Mouse (Mus musculus): ENCODE measurements around the gene Runx2. TPM values are rescaled to one million over a fixed set of nuclear protein-coding genes. Genes with fewer than 3 reads are reported as not detected.

Runx2 gene
- 1.0 and 1.1 TPM in 2 replicates for polyA plus RNA-seq (2015; fragmentation: Nextera tagmentation; extraction: Ambion mirVana)

DNA sequence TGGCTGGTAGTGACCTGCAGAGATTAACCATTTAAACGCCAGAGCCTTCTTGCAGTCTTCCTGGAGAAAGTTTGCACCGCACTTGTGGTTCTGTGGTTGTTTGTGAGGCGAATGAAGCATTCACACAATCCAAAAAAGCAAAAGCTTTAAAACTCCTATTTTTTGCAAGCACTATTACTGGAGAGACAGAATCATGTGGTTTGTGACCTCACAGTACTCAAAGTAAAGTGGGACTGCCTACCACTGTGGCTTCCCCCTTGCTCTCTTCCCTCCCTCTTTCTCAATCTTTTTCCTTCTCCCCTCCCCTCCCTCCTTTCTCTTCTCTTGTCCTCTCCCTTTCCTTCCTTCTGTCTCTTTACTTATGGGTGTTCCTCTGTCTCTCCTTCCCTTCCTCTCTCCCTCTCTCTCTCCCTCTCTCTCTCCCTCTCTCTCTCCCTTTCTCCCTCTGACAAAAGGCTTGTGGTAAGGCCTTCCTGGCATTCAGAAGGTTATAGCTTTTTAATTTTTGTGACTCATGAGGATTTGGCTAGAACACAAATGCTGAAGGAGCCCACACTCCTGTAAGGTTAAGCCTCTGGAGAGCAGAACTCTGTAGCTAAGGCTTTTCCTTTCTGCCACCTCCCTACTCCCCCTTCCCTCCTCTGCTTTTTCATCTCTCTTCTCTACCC, at the start of gene Runx2:
Gene Runx2, minus strand, starts transcription at position 290 of the 668 bp plus-strand sequence.
- no peak for TF ChIP-seq CTCF (IDR thresholded peaks at IDR 0.05; ENCODE audit: low read depth)
- Histone ChIP-seq H3K27ac (ENCODE audit: low read depth, low read length) (no peak within 1 kb of the TSS), H3K4me2 (replicated peaks; ENCODE audit: low read depth) (no peak within 1 kb of the TSS), H3K4me3 (ENCODE audit: low read depth, low read length) (no peak within 1 kb of the TSS), H3K9ac (ENCODE audit: low read depth, low read length) (no peak within 1 kb of the TSS), H3K36me3 (ENCODE audit: control insufficient read depth, insufficient read depth) (no peaks in the 10 kb centered on the region), H3K27me3 (replicated peaks; ENCODE audit: control insufficient read depth, insufficient read depth, low read length) (no peaks in the 10 kb centered on the region), H3K4me1 (replicated peaks; ENCODE audit: control insufficient read depth, insufficient read depth, low read length) (no peaks in the 10 kb centered on the region), H3K9me3 (ENCODE audit: control insufficient read depth) (no peaks in the 10 kb centered on the region)
- 61% methylated on average over 3 of the region's 3 CpGs for WGBS
- no peak for ATAC-seq

DNA sequence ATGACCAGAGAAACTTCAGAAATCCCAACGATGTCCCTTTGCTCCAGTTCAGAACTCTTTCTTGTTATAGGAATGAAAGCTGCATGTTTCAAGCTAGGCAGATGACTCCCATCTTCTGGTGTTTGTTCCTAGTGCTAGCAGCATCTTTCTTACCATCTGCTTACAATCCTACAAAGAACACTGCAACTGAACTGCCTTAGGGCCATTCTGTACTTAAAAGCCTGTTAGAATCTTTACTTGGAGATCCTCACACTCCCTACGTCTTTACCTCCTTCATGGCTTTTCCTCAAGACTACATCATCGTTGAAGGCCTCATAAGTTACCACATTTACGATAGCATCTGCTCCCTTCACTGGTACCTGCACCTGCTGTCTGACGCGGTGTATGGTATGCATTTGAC, 48.6 kb upstream of the Runx2 start:
- no peak for TF ChIP-seq CTCF (IDR thresholded peaks at IDR 0.05; ENCODE audit: low read depth)
- Histone ChIP-seq H3K36me3 (ENCODE audit: control insufficient read depth, insufficient read depth) (no peaks in the 10 kb centered on the region), H3K4me3 (ENCODE audit: low read depth, low read length) (no peak overlapping the region), H3K4me2 (replicated peaks; ENCODE audit: low read depth) (no peak overlapping the region), H3K27me3 (replicated peaks; ENCODE audit: control insufficient read depth, insufficient read depth, low read length) (no peaks in the 10 kb centered on the region), H3K4me1 (replicated peaks; ENCODE audit: control insufficient read depth, insufficient read depth, low read length) (no peaks in the 10 kb centered on the region), H3K9ac (ENCODE audit: low read depth, low read length) (no peak overlapping the region), H3K27ac (ENCODE audit: low read depth, low read length) (no peak overlapping the region), H3K9me3 (ENCODE audit: control insufficient read depth) (no peaks in the 10 kb centered on the region)
- WGBS = 95% methylated on average over 6 of the region's 6 CpGs
- ATAC-seq = no peak

DNA sequence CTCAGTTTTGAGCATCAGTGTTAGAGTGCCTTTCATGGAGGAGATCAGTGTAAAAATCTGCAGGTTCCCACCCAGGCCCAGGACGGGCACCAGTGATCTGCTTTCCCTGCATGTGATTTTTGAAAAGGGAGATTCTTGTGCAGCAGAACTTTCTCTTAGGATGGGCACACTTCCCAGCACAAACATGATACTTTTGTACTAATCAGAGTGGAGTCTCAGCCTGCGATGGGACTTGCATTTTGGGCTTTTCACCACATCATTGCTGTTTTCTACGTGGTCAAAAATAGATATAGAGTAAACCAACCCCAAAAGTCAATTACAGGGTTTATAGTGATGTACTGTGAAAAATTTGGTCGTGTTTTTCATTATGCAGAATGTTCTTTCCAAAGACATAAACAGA, 27.6 kb upstream of the Runx2 start:
- no peak for ATAC-seq
- H3K4me2 ChIP-seq (replicated peaks; ENCODE audit: low read depth) = no peak overlapping the region
- 71% methylated on average over 4 of the region's 4 CpGs for WGBS

GRCm38 (mm10) chr17:44831201-44831600, 16.6 kb upstream of the Runx2 start:
- no peaks in the 10 kb centered on the region for H3K27me3 ChIP-seq (replicated peaks; ENCODE audit: control insufficient read depth, insufficient read depth, low read length)
- H3K27ac ChIP-seq (ENCODE audit: low read depth, low read length) = no peak overlapping the region
- H3K9ac ChIP-seq (ENCODE audit: low read depth, low read length) = no peak overlapping the region
- H3K4me1 ChIP-seq (replicated peaks; ENCODE audit: control insufficient read depth, insufficient read depth, low read length) = no peaks in the 10 kb centered on the region
- ATAC-seq = no peak
- no peak for TF ChIP-seq CTCF (IDR thresholded peaks at IDR 0.05; ENCODE audit: low read depth)
- H3K4me3 ChIP-seq (ENCODE audit: low read depth, low read length) = no peak overlapping the region
- 47% methylated on average over 1 of the region's 1 CpGs for WGBS
- no peaks in the 10 kb centered on the region for H3K9me3 ChIP-seq (ENCODE audit: control insufficient read depth)
- H3K36me3 ChIP-seq (ENCODE audit: control insufficient read depth, insufficient read depth) = no peaks in the 10 kb centered on the region
- no peak overlapping the region for H3K4me2 ChIP-seq (replicated peaks; ENCODE audit: low read depth)

More for the DNA sequence above, 27.6 kb upstream of the Runx2 start:
- Histone ChIP-seq H3K4me1 (replicated peaks; ENCODE audit: control insufficient read depth, insufficient read depth, low read length) (no peaks in the 10 kb centered on the region), H3K9ac (ENCODE audit: low read depth, low read length) (no peak overlapping the region), H3K9me3 (ENCODE audit: control insufficient read depth) (no peaks in the 10 kb centered on the region), H3K36me3 (ENCODE audit: control insufficient read depth, insufficient read depth) (no peaks in the 10 kb centered on the region), H3K4me3 (ENCODE audit: low read depth, low read length) (no peak overlapping the region), H3K27ac (ENCODE audit: low read depth, low read length) (no peak overlapping the region), H3K27me3 (replicated peaks; ENCODE audit: control insufficient read depth, insufficient read depth, low read length) (no peaks in the 10 kb centered on the region)
- TF ChIP-seq CTCF (IDR thresholded peaks at IDR 0.05; ENCODE audit: low read depth) = no peak

- H3K36me3 ChIP-seq (ENCODE audit: control insufficient read depth, insufficient read depth) = no peaks in the 10 kb centered on the region
- H3K4me2 ChIP-seq (replicated peaks; ENCODE audit: low read depth) = no peak overlapping the region
- no peaks in the 10 kb centered on the region for H3K27me3 ChIP-seq (replicated peaks; ENCODE audit: control insufficient read depth, insufficient read depth, low read length)
- no peak overlapping the region for H3K27ac ChIP-seq (ENCODE audit: low read depth, low read length)
- no peaks in the 10 kb centered on the region for H3K4me1 ChIP-seq (replicated peaks; ENCODE audit: control insufficient read depth, insufficient read depth, low read length)
- ATAC-seq = no peak
- H3K9ac ChIP-seq (ENCODE audit: low read depth, low read length) = no peak overlapping the region
- H3K9me3 ChIP-seq (ENCODE audit: control insufficient read depth) = no peaks in the 10 kb centered on the region
- no peak for TF ChIP-seq CTCF (IDR thresholded peaks at IDR 0.05; ENCODE audit: low read depth)
- WGBS = 74% methylated on average over 3 of the region's 3 CpGs
- H3K4me3 ChIP-seq (ENCODE audit: low read depth, low read length) = no peak overlapping the region
Observed at GRCm38 (mm10) chr17:44829587-44829986, 15.0 kb upstream of the Runx2 start.

DNA sequence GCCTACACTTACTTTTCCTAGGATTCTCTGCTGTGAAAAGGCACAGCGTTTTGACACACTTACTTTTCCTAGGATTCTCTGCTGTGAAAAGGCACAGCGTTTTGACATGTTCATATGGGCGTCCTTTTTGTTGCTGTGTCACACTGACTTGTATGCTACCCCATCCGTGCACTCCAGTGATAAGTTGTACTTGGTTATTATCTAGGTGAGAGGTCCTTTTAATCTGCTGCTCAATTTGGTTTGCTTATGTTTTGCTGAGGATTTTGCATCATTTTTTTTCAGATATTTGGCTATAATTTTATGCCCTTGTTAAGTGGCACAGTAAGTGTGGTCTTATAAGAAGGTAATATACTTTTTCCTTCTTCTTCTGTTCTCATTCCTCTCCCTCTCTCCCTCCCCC, 13.4 kb upstream of the Runx2 start:
- ATAC-seq = no peak
- no peak overlapping the region for H3K4me3 ChIP-seq (ENCODE audit: low read depth, low read length)
- H3K4me1 ChIP-seq (replicated peaks; ENCODE audit: control insufficient read depth, insufficient read depth, low read length) = no peaks in the 10 kb centered on the region
- no peak overlapping the region for H3K4me2 ChIP-seq (replicated peaks; ENCODE audit: low read depth)
- no peaks in the 10 kb centered on the region for H3K36me3 ChIP-seq (ENCODE audit: control insufficient read depth, insufficient read depth)
- H3K27ac ChIP-seq (ENCODE audit: low read depth, low read length) = no peak overlapping the region
- 84% methylated on average over 4 of the region's 4 CpGs for WGBS
- H3K27me3 ChIP-seq (replicated peaks; ENCODE audit: control insufficient read depth, insufficient read depth, low read length) = no peaks in the 10 kb centered on the region
- no peak overlapping the region for H3K9ac ChIP-seq (ENCODE audit: low read depth, low read length)
- H3K9me3 ChIP-seq (ENCODE audit: control insufficient read depth) = no peaks in the 10 kb centered on the region
- TF ChIP-seq CTCF (IDR thresholded peaks at IDR 0.05; ENCODE audit: low read depth) = no peak
